In genomic region chr15:72116772-72117171, GRCm38 (mm10) we compare ENCODE assay signal across 12 mouse cellular contexts.
"Had no signal": no experiment of that assay in that cellular context is flagged by ENCODE, and none has a peak within 500 bp of the region (broad histone marks: within the 10 kb centered on the region; RNA-seq: fewer than 3 reads in every experiment).

No protein-coding gene starts in this region.

- H3K36me3 ChIP-seq: midbrain, embryonic 10.5 days; midbrain, embryonic 12.5 days; neural tube, embryonic 12.5 days; stomach, embryonic 15.5 days had no signal

- H3K27me3 ChIP-seq: midbrain, embryonic 12.5 days; neural tube, embryonic 12.5 days; stomach, embryonic 15.5 days had no signal

- DNase-seq: lung, adult 18-20 months; lung, embryonic 14.5 days; lung, postnatal 10 days; lung, postnatal 4 days; midbrain, embryonic 14.5 days; right cerebral cortex, postnatal 14 days; thymus, adult 2 months; thymus, postnatal 25 days had no signal

- H3K4me3 ChIP-seq: midbrain, embryonic 10.5 days; midbrain, embryonic 12.5 days; neural tube, embryonic 12.5 days; stomach, embryonic 15.5 days had no signal
